Mouse (Mus musculus) embryonic facial prominence, embryonic 11.5 days (tissue): ENCODE results near the gene Ifrd1. TPM values are rescaled to one million over a fixed set of nuclear protein-coding genes. Genes with fewer than 3 reads are reported as not detected.
"Not testable (repeated sequence)": the region's sequence is repeated elsewhere in the genome, so short reads cannot be mapped to it uniquely, and the experiment has no call there.

ENCODE experiments used
- ATAC-seq: fragments of 200-750 bp; cut with Nextera tagmentation; replicated peaks from 2 replicates; pipeline ENCODE4 v1.8.0; 2017; ENCODE audit warnings: low read depth; ENCODE audit not compliant: insufficient number of reproducible peaks, low FRiP score, low TSS enrichment
- DNase-seq: peaks from one replicate; pipeline ENCODE4 v3.0.0-alpha.2; 2015; ENCODE audit warnings: low spot score
- H3K27ac ChIP-seq: fragments of 300-500 bp; sonication (generic); replicated peaks from 2 replicates; pipeline ENCODE4 v1.5.1; 2014; ENCODE audit warnings: mild to moderate bottlenecking, low read depth, low read length, control low read depth
- H3K27me3 ChIP-seq: fragments of 300-500 bp; sonication (generic); 2 replicates; pipeline ENCODE4 v1.6.1; 2014; ENCODE audit warnings: mild to moderate bottlenecking, low read length, moderate library complexity, mixed read lengths; ENCODE audit not compliant: control insufficient read depth, insufficient read depth
- H3K36me3 ChIP-seq: fragments of 300-500 bp; sonication (generic); replicated peaks from 2 replicates; pipeline ENCODE4 v1.6.1; 2014; ENCODE audit warnings: low read depth, mild to moderate bottlenecking, low read length, moderate library complexity, mixed read lengths; ENCODE audit not compliant: control insufficient read depth, insufficient read depth
- H3K4me1 ChIP-seq: fragments of 300-500 bp; sonication (generic); 2 replicates; pipeline ENCODE4 v1.6.1; 2014; ENCODE audit warnings: low read length, mixed read lengths; ENCODE audit not compliant: control insufficient read depth, insufficient read depth
- H3K4me2 ChIP-seq: fragments of 300-500 bp; sonication (generic); 2 replicates; pipeline ENCODE4 v1.6.1; 2014; ENCODE audit warnings: low read depth, mild to moderate bottlenecking, control low read depth, low read length, moderate library complexity
- H3K4me3 ChIP-seq: fragments of 300-500 bp; sonication (generic); 2 replicates; pipeline ENCODE4 v1.5.1; 2014; ENCODE audit warnings: low read depth, low read length, control low read depth
- H3K9ac ChIP-seq: fragments of 300-500 bp; sonication (generic); replicated peaks from 2 replicates; pipeline ENCODE4 v1.6.1; 2014; ENCODE audit warnings: mild to moderate bottlenecking, control low read depth, low read length
- H3K9me3 ChIP-seq: fragments of 300-500 bp; sonication (generic); replicated peaks from 2 replicates; pipeline ENCODE4 v1.6.1; 2016; ENCODE audit warnings: mild to moderate bottlenecking, low read length, inconsistent platforms, mixed read lengths; ENCODE audit not compliant: control insufficient read depth
- WGBS: fragments of 180-500 bp; shearing (Covaris S2); extraction: QIAGEN DNeasy Blood & Tissue Kit; methylation state at CpG from one replicate; pipeline ENCODE4 v1.1.7; 2014; 5-methylcytosine and 5-hydroxymethylcytosine counted together
- polyA plus RNA-seq: library from polyadenylated mRNA; unstranded; fragments of >200 nt; fragmentation: Nextera tagmentation; extraction: Ambion mirVana; gene quantifications from 2 replicates; pipeline ENCODE4 v1.2.1, GENCODE M21; 2014

Ifrd1 gene
- polyA plus RNA-seq, 1 experiment from 2014 or later = 169 TPM

GRCm38 (mm10) chr12:40263712-40264111, 15.4 kb upstream of the Ifrd1 start:
- Histone ChIP-seq H3K27ac (no peak overlapping the region), H3K9me3 (no peaks in the 10 kb centered on the region), H3K4me3 (no peak overlapping the region), H3K27me3 (no peaks in the 10 kb centered on the region), H3K4me2 (no peak overlapping the region), H3K9ac (no peak overlapping the region), H3K4me1 (no peaks in the 10 kb centered on the region; the same call in 1 of the 2 replicates), H3K36me3 (no peaks in the 10 kb centered on the region)
- ATAC-seq (no peak), DNase-seq (no peak)
- WGBS = 90% methylated on average over 4 of the region's 4 CpGs

- H3K9ac ChIP-seq = no peak overlapping the region
- H3K4me2 ChIP-seq = no peak overlapping the region
- DNase-seq = no peak
- H3K4me3 ChIP-seq = no peak overlapping the region
- H3K27ac ChIP-seq = no peak overlapping the region
- H3K4me1 ChIP-seq = no peaks in the 10 kb centered on the region; the same call in 1 of the 2 replicates
- H3K27me3 ChIP-seq = no peaks in the 10 kb centered on the region
- no peak for ATAC-seq
- H3K9me3 ChIP-seq = no peaks in the 10 kb centered on the region
- 94% methylated on average over 6 of the region's 6 CpGs for WGBS
- no peaks in the 10 kb centered on the region for H3K36me3 ChIP-seq
These were observed 14.7 kb upstream of the Ifrd1 start for GRCm38 (mm10) chr12:40263006-40263405.

GRCm38 (mm10) chr12:40258462-40259000, 10.2 kb upstream of the Ifrd1 start:
- H3K4me2 ChIP-seq = no peak overlapping the region
- H3K27me3 ChIP-seq = no peaks in the 10 kb centered on the region
- H3K36me3 ChIP-seq = no peaks in the 10 kb centered on the region
- no peaks in the 10 kb centered on the region for H3K9me3 ChIP-seq
- WGBS = 88% methylated on average over 6 of the region's 6 CpGs
- H3K27ac ChIP-seq = no peak overlapping the region
- no peaks in the 10 kb centered on the region; the same call in 1 of the 2 replicates for H3K4me1 ChIP-seq
- H3K9ac ChIP-seq = no peak overlapping the region
- no peak for DNase-seq
- ATAC-seq = no peak
- H3K4me3 ChIP-seq = no peak overlapping the region

DNA sequence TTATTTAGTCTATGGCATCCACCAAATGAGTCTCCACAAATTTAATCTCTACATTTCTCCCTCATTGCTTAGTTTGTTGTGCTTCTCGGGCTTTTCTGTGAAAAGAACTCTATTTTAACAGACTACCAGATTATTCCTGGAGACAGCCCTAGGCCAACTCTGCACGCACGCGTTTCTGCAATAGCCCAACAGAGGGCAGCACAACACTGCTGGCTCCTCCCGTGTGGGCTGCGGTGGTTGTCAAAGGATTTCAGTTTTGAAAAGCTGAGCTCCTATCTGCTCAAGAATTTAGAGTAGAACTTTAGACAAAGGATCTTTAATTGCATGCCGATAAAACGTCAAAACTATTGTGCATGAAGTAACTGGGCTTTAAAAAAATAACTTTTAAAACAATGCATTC, 8.9 kb upstream of the Ifrd1 start:
- peak; percentile 88 for DNase-seq
- Histone ChIP-seq H3K9me3 (no peaks in the 10 kb centered on the region), H3K36me3 (no peaks in the 10 kb centered on the region), H3K4me3 (no peak overlapping the region), H3K27me3 (no peaks in the 10 kb centered on the region), H3K4me2 (no peak overlapping the region), H3K9ac (no peak overlapping the region), H3K27ac (no peak overlapping the region), H3K4me1 (no peaks in the 10 kb centered on the region; the same call in 1 of the 2 replicates)
- peak; percentile 72; the same call in 1 of the 2 replicates for ATAC-seq
- 3% methylated on average over 8 of the region's 8 CpGs for WGBS

DNA sequence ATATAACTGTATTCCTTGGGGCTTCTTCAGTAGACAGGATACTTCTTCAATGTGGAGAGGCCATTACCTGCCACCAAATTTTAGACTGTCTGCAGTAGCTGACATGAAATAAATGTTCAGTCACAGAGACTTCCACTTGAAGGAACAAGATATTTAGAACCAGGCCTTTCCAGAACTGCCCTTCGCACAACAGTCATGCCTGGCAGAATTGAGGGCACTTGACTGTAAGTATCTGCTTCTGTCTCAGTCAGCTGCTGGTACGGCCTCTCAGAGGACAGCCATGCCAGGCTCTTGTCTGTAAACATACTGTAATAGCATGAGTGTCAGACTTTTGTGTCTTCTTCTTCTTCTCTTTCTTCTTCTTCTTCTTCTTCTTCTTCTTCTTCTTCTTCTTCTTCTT, 8.2 kb upstream of the Ifrd1 start:
- no peaks in the 10 kb centered on the region for H3K9me3 ChIP-seq
- H3K4me1 ChIP-seq = no peaks in the 10 kb centered on the region; the same call in 1 of the 2 replicates
- H3K27ac ChIP-seq = no peak overlapping the region
- H3K9ac ChIP-seq = no peak overlapping the region
- no peaks in the 10 kb centered on the region for H3K36me3 ChIP-seq
- WGBS = 91% methylated on average over 2 of the region's 2 CpGs
- no peaks in the 10 kb centered on the region for H3K27me3 ChIP-seq
- no peak overlapping the region for H3K4me3 ChIP-seq
- H3K4me2 ChIP-seq = no peak overlapping the region
- DNase-seq (no peak), ATAC-seq (no peak)

DNA sequence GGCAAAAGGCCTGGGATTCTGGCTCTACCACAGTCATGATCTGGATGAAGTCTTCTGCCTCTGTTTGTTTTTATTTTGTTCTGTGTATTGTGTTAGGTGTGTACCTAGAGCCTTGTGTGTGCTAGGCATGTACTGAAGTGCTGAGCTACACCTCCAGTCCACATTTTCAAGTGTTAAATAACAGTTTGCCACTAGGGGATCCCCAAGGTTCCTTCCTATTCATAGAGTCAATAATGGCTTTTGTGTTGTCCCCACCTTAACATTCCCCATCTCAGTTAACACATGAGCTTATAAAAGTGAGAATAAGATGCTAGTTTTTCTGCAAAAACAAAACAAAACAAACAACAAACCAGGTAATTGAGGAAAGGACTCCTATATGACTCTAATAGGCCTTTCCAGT, 7.7 kb upstream of the Ifrd1 start:
- Histone ChIP-seq H3K27me3 (no peaks in the 10 kb centered on the region), H3K36me3 (no peaks in the 10 kb centered on the region), H3K27ac (no peak overlapping the region), H3K9me3 (no peaks in the 10 kb centered on the region), H3K4me1 (no peaks in the 10 kb centered on the region; the same call in 1 of the 2 replicates), H3K4me2 (no peak overlapping the region), H3K4me3 (no peak overlapping the region), H3K9ac (no peak overlapping the region)
- no peak for ATAC-seq
- no peak for DNase-seq

DNA sequence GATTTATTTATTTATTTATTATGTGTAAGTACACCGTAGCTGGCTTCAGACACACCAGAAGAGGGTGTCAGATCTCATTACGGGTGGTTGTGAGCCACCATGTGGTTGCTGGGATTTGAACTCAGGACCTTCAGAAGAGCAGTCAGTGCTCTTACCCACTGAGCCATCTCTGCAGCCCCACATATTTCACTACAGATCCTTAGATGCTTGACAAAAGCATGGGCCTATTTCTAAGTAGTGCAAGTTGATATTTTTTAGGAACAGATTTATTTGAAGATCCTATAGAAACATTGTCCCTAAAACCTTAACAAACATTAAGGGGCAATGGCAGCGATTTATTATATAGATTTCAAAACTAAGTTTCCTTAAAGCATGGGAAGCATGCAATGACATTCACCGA, 7.0 kb upstream of the Ifrd1 start:
- 86% methylated on average over 4 of the region's 4 CpGs for WGBS
- H3K9ac ChIP-seq, H3K27ac ChIP-seq, ATAC-seq, H3K4me2 ChIP-seq, H3K9me3 ChIP-seq, H3K4me1 ChIP-seq, H3K27me3 ChIP-seq, H3K36me3 ChIP-seq, H3K4me3 ChIP-seq, DNase-seq: not testable (repeated sequence)

DNA sequence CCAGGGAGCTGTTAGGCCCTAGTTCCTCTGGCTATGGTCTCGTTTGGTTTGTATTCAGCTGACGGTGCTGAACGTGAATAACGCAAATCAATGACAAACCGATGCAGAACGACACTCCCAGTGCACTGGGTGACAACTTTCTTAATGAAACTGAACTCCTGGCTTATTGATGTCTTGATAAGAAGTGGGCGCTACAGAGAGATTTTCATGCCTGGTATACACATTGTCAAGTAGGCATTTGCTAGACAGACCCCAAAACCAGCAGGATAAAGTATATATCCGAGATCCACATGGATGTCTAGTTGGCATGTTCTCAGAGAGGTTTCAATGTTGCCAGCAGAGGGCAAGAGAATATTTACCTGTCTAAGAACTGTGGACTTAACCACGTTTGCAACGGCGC, 6.4 kb upstream of the Ifrd1 start:
- no peaks in the 10 kb centered on the region for H3K36me3 ChIP-seq
- no peaks in the 10 kb centered on the region for H3K27me3 ChIP-seq
- H3K9ac ChIP-seq = no peak overlapping the region
- ATAC-seq = no peak
- no peaks in the 10 kb centered on the region for H3K9me3 ChIP-seq
- H3K27ac ChIP-seq = no peak overlapping the region
- no peak for DNase-seq
- 87% methylated on average over 11 of the region's 11 CpGs for WGBS
- H3K4me2 ChIP-seq = no peak overlapping the region
- H3K4me3 ChIP-seq = no peak overlapping the region
- H3K4me1 ChIP-seq = no peaks in the 10 kb centered on the region
